Mouse (Mus musculus) lung, embryonic 14.5 days (tissue): Measurements from ENCODE around the gene Coil. TPM values are rescaled to one million over a fixed set of nuclear protein-coding genes. Genes with fewer than 3 reads are reported as not detected.
A peak's percentile ranks its signal among the peaks of the same experiment; 100 is the strongest.

Experiments used
- ATAC-seq: fragments of 200-750 bp; cut with Nextera tagmentation; 2 replicates; pipeline ENCODE4 v1.8.0; 2017; ENCODE audit warnings: mild to moderate bottlenecking, moderate TSS enrichment, moderate library complexity; ENCODE audit not compliant: insufficient read depth
- DNase-seq: peaks from one replicate; pipeline ENCODE4 v3.0.0-alpha.2; 2015
- H3K27ac ChIP-seq: fragments of 300-500 bp; sonication (generic); 2 replicates; pipeline ENCODE4 v1.5.1; 2014; ENCODE audit warnings: low read depth, mild to moderate bottlenecking, moderate library complexity
- H3K27me3 ChIP-seq: fragments of 300-500 bp; sonication (generic); 2 replicates; pipeline ENCODE4 v1.6.1; 2014; ENCODE audit warnings: low read length, control low read depth; ENCODE audit not compliant: insufficient read depth
- H3K36me3 ChIP-seq: fragments of 300-500 bp; sonication (generic); 2 replicates; pipeline ENCODE4 v1.6.1; 2014; ENCODE audit warnings: control low read depth; ENCODE audit not compliant: insufficient read depth
- H3K4me1 ChIP-seq: fragments of 300-500 bp; sonication (generic); 2 replicates; pipeline ENCODE4 v1.6.1; 2014; ENCODE audit warnings: antibody characterized with exemption, control low read depth; ENCODE audit not compliant: insufficient read depth
- H3K4me2 ChIP-seq: fragments of 300-500 bp; sonication (generic); 2 replicates; pipeline ENCODE4 v1.6.1; 2014; ENCODE audit warnings: mild to moderate bottlenecking
- H3K4me3 ChIP-seq: fragments of 300-500 bp; sonication (generic); 2 replicates; pipeline ENCODE4 v1.5.1; 2014; ENCODE audit warnings: low read depth, low read length
- H3K9ac ChIP-seq: fragments of 300-500 bp; sonication (generic); 2 replicates; pipeline ENCODE4 v1.6.1; 2014
- H3K9me3 ChIP-seq: fragments of 300-500 bp; sonication (generic); 2 replicates; pipeline ENCODE4 v1.6.1; 2016; ENCODE audit warnings: low read depth, low read length, control low read depth
- CTCF ChIP-seq: IDR thresholded peaks from 2 replicates; pipeline ENCODE4 v1.5.1; 2016; ENCODE audit warnings: antibody characterized with exemption, low read depth
- WGBS: fragments of 180-500 bp; shearing (Covaris S2); extraction: QIAGEN DNeasy Blood & Tissue Kit; methylation state at CpG from one replicate; pipeline ENCODE4 v1.1.7; 2014; 5-methylcytosine and 5-hydroxymethylcytosine counted together
- polyA plus RNA-seq: library from polyadenylated mRNA; unstranded; fragments of >200 nt; fragmentation: Nextera tagmentation; extraction: Ambion mirVana; gene quantifications from 2 replicates; pipeline ENCODE4 v1.2.1, GENCODE M21; 2014

The Coil gene
- polyA plus RNA-seq, 1 experiment from 2014 or later, result 12.2 TPM

DNA sequence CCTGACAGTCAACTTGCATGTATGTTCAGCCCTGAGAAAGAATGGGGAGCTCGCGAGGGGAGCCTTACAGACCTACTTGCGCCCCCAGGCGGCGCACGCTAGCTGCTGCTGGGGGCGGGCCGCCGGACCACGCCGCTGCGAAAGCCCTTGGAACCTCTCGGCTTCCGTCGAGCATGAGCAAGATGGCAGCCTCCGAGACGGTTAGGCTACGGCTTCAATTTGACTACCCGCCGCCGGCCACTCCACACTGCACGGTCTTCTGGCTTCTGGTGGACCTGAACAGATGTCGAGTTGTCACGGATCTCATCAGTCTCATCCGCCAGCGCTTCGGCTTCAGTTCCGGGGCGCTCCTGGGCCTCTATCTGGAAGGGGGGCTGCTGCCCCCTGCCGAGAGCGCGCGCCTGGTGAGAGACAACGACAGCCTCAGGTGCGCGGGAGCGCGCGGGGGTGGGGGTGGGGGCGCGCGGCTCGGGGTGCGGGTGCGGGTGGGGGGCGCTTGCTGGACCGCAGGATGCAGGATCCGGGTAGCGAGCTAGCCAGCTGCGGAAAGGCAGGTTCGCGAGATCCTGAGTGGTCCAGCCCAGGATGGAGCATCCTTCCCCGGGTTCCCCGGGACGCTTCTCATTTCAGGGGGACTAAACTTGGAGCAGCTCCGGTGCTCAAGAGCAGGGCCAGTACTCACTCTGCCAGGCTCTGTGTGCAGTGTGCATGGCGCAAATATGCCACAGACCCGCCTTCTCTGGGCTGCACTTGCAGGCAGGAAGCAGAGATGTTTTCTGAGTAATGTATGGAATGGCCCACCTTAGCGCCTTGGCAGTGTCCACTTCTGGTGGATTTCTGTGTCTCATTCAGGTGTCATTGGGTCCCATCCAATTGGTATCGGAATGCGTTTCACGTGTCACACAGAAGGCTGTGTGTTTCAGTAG is 4.0 kb downstream of the Coil start:
- Histone ChIP-seq H3K9me3 (no peaks in the 10 kb centered on the region), H3K4me1 (no peaks in the 10 kb centered on the region), H3K9ac (peak overlapping the region; percentile 74), H3K27ac (peak overlapping the region; percentile 85), H3K4me2 (peak overlapping the region; percentile 79), H3K36me3 (no peaks in the 10 kb centered on the region), H3K27me3 (no peaks in the 10 kb centered on the region), H3K4me3 (peak overlapping the region; percentile 65)
- peak; percentile 84 for TF ChIP-seq CTCF
- WGBS, result 1% methylated on average over 62 of the region's 62 CpGs
- peak; percentile 98 for DNase-seq
- ATAC-seq, result peak; percentile 86

DNA sequence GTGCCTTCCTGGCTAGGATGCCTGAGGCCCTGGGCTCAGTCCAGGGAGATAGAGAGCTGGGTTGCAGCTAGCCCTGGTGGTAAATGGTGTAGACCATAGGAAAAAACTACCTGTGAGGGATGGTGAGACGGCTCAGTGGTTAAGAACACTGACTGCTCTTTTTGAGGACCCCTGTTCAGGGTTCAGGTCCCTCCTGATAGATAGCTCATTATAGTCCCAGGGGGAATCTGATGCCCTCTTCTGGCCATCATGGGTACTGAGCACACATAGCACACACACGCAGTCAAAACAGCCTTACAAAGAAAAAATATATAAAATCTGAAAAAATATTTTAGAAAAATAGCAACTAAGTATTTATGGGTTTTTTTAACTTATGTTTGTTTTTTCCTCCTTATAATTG is 6.3 kb downstream of the Coil start:
- Histone ChIP-seq H3K4me2 (no peak overlapping the region), H3K9me3 (no peaks in the 10 kb centered on the region), H3K36me3 (0 out of 2 replicates have a peak, but pooled peaks cover 1% of the 10 kb centered on the region), H3K4me1 (no peaks in the 10 kb centered on the region), H3K4me3 (no peak overlapping the region), H3K9ac (no peak overlapping the region), H3K27me3 (no peaks in the 10 kb centered on the region), H3K27ac (no peak overlapping the region)
- peak; percentile 21 for DNase-seq
- no peak for ATAC-seq
- peak; percentile 46 for TF ChIP-seq CTCF
- 91% methylated on average over 2 of the region's 2 CpGs for WGBS

GRCm38 (mm10) chr11:88977188-88977587 is 7.1 kb downstream of the Coil start:
- no peak for ATAC-seq

DNA sequence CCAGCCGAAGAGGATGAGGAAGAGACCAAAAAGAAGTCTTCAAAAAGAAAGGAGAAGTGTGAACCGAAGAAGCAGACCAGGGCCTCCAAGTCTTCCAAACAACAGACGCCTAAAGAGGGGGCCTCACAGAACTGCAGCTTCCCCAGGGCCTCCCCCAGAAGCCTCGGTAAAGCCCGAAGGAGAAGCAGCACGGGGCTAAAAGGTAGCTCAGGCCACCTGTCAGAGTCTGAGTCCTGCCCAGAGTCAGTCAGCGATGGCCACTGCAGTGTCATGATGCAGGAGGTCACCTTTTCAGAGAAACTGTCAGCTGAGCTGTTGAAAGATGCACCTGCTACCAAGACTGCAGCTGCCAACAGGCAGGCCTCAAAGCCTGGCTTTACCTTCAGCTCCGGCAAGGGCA is 11.3 kb downstream of the Coil start:
- DNase-seq (no peak), ATAC-seq (no peak)
- Histone ChIP-seq H3K27me3 (no peaks in the 10 kb centered on the region), H3K4me2 (no peak overlapping the region), H3K4me3 (no peak overlapping the region), H3K9me3 (no peaks in the 10 kb centered on the region), H3K36me3 (peaks cover 38% of the 10 kb centered on the region), H3K9ac (no peak overlapping the region), H3K27ac (no peak overlapping the region), H3K4me1 (no peaks in the 10 kb centered on the region)
- 79% methylated on average over 8 of the region's 8 CpGs for WGBS
- TF ChIP-seq CTCF, result no peak

More at GRCm38 (mm10) chr11:88977188-88977587, 7.1 kb downstream of the Coil start:
- H3K27ac ChIP-seq, result no peak overlapping the region
- no peak for DNase-seq
- H3K4me3 ChIP-seq, result no peak overlapping the region
- TF ChIP-seq CTCF, result no peak
- no peak overlapping the region for H3K4me2 ChIP-seq
- peaks cover 10% of the 10 kb centered on the region; the same call in 1 of the 2 replicates for H3K36me3 ChIP-seq
- H3K27me3 ChIP-seq, result no peaks in the 10 kb centered on the region
- no peak overlapping the region for H3K9ac ChIP-seq
- 89% methylated on average over 5 of the region's 5 CpGs for WGBS
- no peaks in the 10 kb centered on the region for H3K4me1 ChIP-seq
- H3K9me3 ChIP-seq, result no peaks in the 10 kb centered on the region

GRCm38 (mm10) chr11:88986616-88987015 is 16.6 kb downstream of the Coil start:
- no peak for ATAC-seq

DNA sequence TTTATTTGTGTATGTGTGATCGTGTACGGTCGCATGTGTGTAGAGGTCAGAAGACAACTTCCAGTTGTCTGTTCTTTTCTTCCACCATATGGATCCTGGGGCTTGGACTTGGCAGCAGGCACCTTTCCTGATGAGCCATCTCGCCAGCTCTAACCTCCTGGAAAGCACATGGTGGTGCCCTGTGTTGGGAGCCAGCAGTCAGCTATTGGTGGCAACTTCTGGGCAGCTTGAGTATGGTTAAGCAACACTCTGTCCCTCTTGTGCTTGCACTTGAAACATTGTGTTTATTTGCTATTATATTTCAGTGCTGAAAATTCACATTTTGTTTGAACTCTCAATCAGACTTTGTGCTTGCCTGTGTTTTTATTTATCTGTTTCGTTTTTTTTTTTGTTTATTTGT is 18.9 kb downstream of the Coil start:
- DNase-seq, result no peak
- no peak overlapping the region for H3K4me3 ChIP-seq
- 76% methylated on average over 5 of the region's 5 CpGs for WGBS

More at GRCm38 (mm10) chr11:88986616-88987015, 16.6 kb downstream of the Coil start:
- no peak overlapping the region for H3K4me2 ChIP-seq
- WGBS, result 84% methylated on average over 10 of the region's 10 CpGs
- no peak overlapping the region for H3K4me3 ChIP-seq
- H3K4me1 ChIP-seq, result no peaks in the 10 kb centered on the region
- H3K27ac ChIP-seq, result no peak overlapping the region
- peaks cover 68% of the 10 kb centered on the region for H3K36me3 ChIP-seq
- no peaks in the 10 kb centered on the region for H3K9me3 ChIP-seq
- H3K27me3 ChIP-seq, result no peaks in the 10 kb centered on the region
- TF ChIP-seq CTCF, result no peak
- no peak for DNase-seq
- H3K9ac ChIP-seq, result no peak overlapping the region

GRCm38 (mm10) chr11:88989530-88989929 is 19.5 kb downstream of the Coil start:
- TF ChIP-seq CTCF, result peak; percentile 61
- 55% methylated on average over 5 of the region's 5 CpGs for WGBS
- Histone ChIP-seq H3K27me3 (no peaks in the 10 kb centered on the region), H3K9ac (no peak overlapping the region), H3K4me2 (no peak overlapping the region), H3K4me3 (no peak overlapping the region), H3K27ac (no peak overlapping the region), H3K9me3 (no peaks in the 10 kb centered on the region), H3K36me3 (peaks cover 47% of the 10 kb centered on the region), H3K4me1 (no peaks in the 10 kb centered on the region)
- DNase-seq (peak; percentile 79), ATAC-seq (peak; percentile 79)

More for the DNA sequence above, 18.9 kb downstream of the Coil start:
- H3K4me1 ChIP-seq, result no peaks in the 10 kb centered on the region
- no peak overlapping the region for H3K9ac ChIP-seq
- no peak overlapping the region for H3K27ac ChIP-seq
- H3K36me3 ChIP-seq, result peaks cover 52% of the 10 kb centered on the region
- ATAC-seq, result no peak
- H3K9me3 ChIP-seq, result no peaks in the 10 kb centered on the region
- no peak for TF ChIP-seq CTCF
- H3K4me2 ChIP-seq, result no peak overlapping the region
- no peaks in the 10 kb centered on the region for H3K27me3 ChIP-seq
